14 mouse cellular contexts compared by ENCODE assay signal in genomic region chr6:41458632-41459031, GRCm38 (mm10). TPM values are rescaled to one million over a fixed set of nuclear protein-coding genes. Genes with fewer than 3 reads are reported as not detected.
DNase-seq lines count a peak whose midpoint lies in the region; ATAC-seq and TF ChIP-seq lines count a peak whose summit lies in the region.
"Not testable (repeated sequence)": the region's sequence is repeated elsewhere in the genome, so short reads cannot be mapped to it uniquely, and the experiment has no call there.
"Had no signal": no experiment of that assay in that cellular context is flagged by ENCODE, and none has a peak within 500 bp of the region (broad histone marks: within the 10 kb centered on the region; RNA-seq: fewer than 3 reads in every experiment).

Gene Prss1, plus strand, starts transcription at chr6:41458932.

- H3K4me2 ChIP-seq in intestine, embryonic 14.5 days (ENCODE audit: low read length); intestine, embryonic 15.5 days (replicated peaks); intestine, embryonic 16.5 days (ENCODE audit: low read depth, low read length); intestine, postnatal 0 days (replicated peaks; ENCODE audit: low read depth); stomach, embryonic 15.5 days; stomach, embryonic 16.5 days (ENCODE audit: low read depth, low read length): not testable (repeated sequence)

- not testable (repeated sequence) for ATAC-seq in intestine, embryonic 14.5 days (replicated peaks; ENCODE audit: low FRiP score, low TSS enrichment, low read depth); intestine, embryonic 15.5 days; intestine, embryonic 16.5 days; intestine, postnatal 0 days; stomach, embryonic 15.5 days (ENCODE audit: insufficient read depth, low FRiP score, low read depth); stomach, embryonic 16.5 days (ENCODE audit: insufficient read depth, low FRiP score)

- not testable (repeated sequence) for H3K4me3 ChIP-seq in intestine, embryonic 14.5 days (ENCODE audit: low read depth, low read length); intestine, embryonic 15.5 days (replicated peaks); intestine, embryonic 16.5 days (ENCODE audit: low read length); intestine, postnatal 0 days (ENCODE audit: low read depth, low read length); spleen, adult 2 months (ENCODE audit: extremely low read depth, insufficient read depth, insufficient read length); stomach, embryonic 15.5 days (replicated peaks); stomach, embryonic 16.5 days (replicated peaks; ENCODE audit: low read length)

- H3K9ac ChIP-seq in intestine, embryonic 14.5 days (ENCODE audit: low read length); intestine, embryonic 15.5 days; intestine, embryonic 16.5 days (ENCODE audit: low read depth, low read length); intestine, postnatal 0 days (ENCODE audit: low read depth, low read length); stomach, embryonic 15.5 days; stomach, embryonic 16.5 days (ENCODE audit: low read length): not testable (repeated sequence)

- not testable (repeated sequence) for TF ChIP-seq CTCF in intestine, postnatal 0 days (IDR thresholded peaks at IDR 0.05; ENCODE audit: low read depth); spleen, adult 2 months (IDR thresholded peaks at IDR 0.05; ENCODE audit: extremely low read depth, insufficient read depth, insufficient read length, insufficient replicate concordance)

- H3K27ac ChIP-seq in intestine, embryonic 14.5 days (ENCODE audit: low read depth); intestine, embryonic 15.5 days; intestine, embryonic 16.5 days (ENCODE audit: low read length); intestine, postnatal 0 days (ENCODE audit: low read depth, low read length); spleen, adult 2 months (ENCODE audit: insufficient read depth, low read length); stomach, embryonic 15.5 days; stomach, embryonic 16.5 days (ENCODE audit: low read length): not testable (repeated sequence)

- not testable (repeated sequence) for DNase-seq in intestine, embryonic 14.5 days (ENCODE audit: low spot score); spleen, adult 2 months (ENCODE audit: low read depth in 1 of 2, low spot score in 2 of 2)

- H3K36me3 ChIP-seq in intestine, embryonic 14.5 days (ENCODE audit: control insufficient read depth, insufficient read depth, low read length); intestine, embryonic 15.5 days; intestine, embryonic 16.5 days (ENCODE audit: control insufficient read depth, insufficient read depth, low read length); intestine, postnatal 0 days (ENCODE audit: control insufficient read depth, insufficient read depth); spleen, adult 2 months (ENCODE audit: control insufficient read depth, insufficient read depth, low read length); stomach, embryonic 15.5 days; stomach, embryonic 16.5 days (ENCODE audit: control insufficient read depth, insufficient read depth, low read length): not testable (repeated sequence)

- not testable (repeated sequence) for H3K9me3 ChIP-seq in intestine, embryonic 14.5 days (ENCODE audit: control insufficient read depth, low read length); intestine, embryonic 15.5 days; intestine, embryonic 16.5 days (ENCODE audit: control insufficient read depth, low read length); intestine, postnatal 0 days (ENCODE audit: control insufficient read depth); stomach, embryonic 15.5 days; stomach, embryonic 16.5 days (replicated peaks; ENCODE audit: control insufficient read depth, low read length)

- H3K4me1 ChIP-seq in intestine, embryonic 14.5 days (replicated peaks; ENCODE audit: control insufficient read depth, insufficient read depth, low read length); intestine, embryonic 15.5 days (replicated peaks); intestine, embryonic 16.5 days (ENCODE audit: control insufficient read depth, insufficient read depth, low read length); intestine, postnatal 0 days (replicated peaks; ENCODE audit: control insufficient read depth, insufficient read depth, low read length); spleen, adult 2 months (ENCODE audit: control insufficient read depth, insufficient read depth, insufficient read length); stomach, embryonic 15.5 days; stomach, embryonic 16.5 days (ENCODE audit: control insufficient read depth, insufficient read depth, low read length): not testable (repeated sequence)

- not testable (repeated sequence) for H3K27me3 ChIP-seq in intestine, embryonic 14.5 days (replicated peaks; ENCODE audit: control insufficient read depth, insufficient read depth, low read length); intestine, embryonic 15.5 days (replicated peaks); intestine, embryonic 16.5 days (replicated peaks; ENCODE audit: control insufficient read depth, insufficient read depth, low read length); intestine, postnatal 0 days (replicated peaks; ENCODE audit: control insufficient read depth, insufficient read depth, low read length); spleen, adult 2 months (ENCODE audit: control insufficient read depth, insufficient read depth, low read length); stomach, embryonic 15.5 days (replicated peaks); stomach, embryonic 16.5 days (ENCODE audit: control insufficient read depth, insufficient read depth, low read length)

- not testable (repeated sequence) for TF ChIP-seq POLR2A in spleen, adult 2 months (IDR thresholded peaks at IDR 0.05; ENCODE audit: low read depth, low read length)

RNA-seq across cellular contexts. Expression of gene Prss1, which starts in this region (rescaled TPM):
- 23.9 TPM in 1 of 2 replicates, not detected in the other for polyA plus RNA-seq in intestine, embryonic 14.5 days (2014; fragmentation: Nextera tagmentation; extraction: Ambion mirVana)
- polyA plus RNA-seq in intestine, embryonic 15.5 days (2015; fragmentation: Nextera tagmentation; extraction: Ambion mirVana) = 139 and 422 TPM in 2 replicates
- 314 and 441 TPM in 2 replicates for polyA plus RNA-seq in intestine, embryonic 16.5 days (2015; fragmentation: Nextera tagmentation; extraction: Ambion mirVana)
- polyA plus RNA-seq in intestine, postnatal 0 days (2015; fragmentation: Nextera tagmentation; extraction: Ambion mirVana) = 13.5 and 13.7 TPM in 2 replicates
- polyA plus RNA-seq in spleen, adult 2 months (2012; rRNA removed) = 10.3 and 12.5 TPM in 2 replicates
- 367 and 403 TPM in 2 replicates for polyA plus RNA-seq in stomach, embryonic 15.5 days (2015; fragmentation: Nextera tagmentation; extraction: Ambion mirVana)
- polyA plus RNA-seq in stomach, embryonic 16.5 days (2015; fragmentation: Nextera tagmentation; extraction: Ambion mirVana) = 456 and 532 TPM in 2 replicates
- polyA plus RNA-seq: activated CD4-positive, CD25-positive, alpha-beta regulatory T cell, adult 4 months; adrenal gland, adult 2 months; brain, embryonic 14.5 days; C2C12; CD4-positive, CD25-positive, alpha-beta regulatory T cell, adult 4 months; G1E; Patski had no signal
